Mouse (Mus musculus): Measurements from ENCODE around the gene Tomm40.

DNA sequence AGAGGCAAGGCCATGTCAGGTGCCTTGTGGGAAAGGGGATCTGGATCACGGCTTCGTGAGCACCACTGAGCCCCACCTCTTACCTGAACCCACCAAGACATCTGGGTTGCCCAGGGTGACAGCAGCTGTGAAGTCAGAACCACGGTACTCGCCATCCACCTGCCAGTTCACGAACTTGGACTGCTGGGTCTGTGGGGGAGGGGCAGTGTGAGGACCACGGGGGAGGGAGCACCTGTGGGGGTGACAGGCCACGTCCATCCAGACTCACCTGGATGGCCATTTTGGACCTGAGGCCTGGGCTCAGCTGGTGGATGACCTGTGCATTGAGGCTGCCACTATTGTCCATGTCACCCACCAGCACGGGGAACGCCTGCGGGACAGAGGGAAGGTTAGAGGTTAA, 4.6 kb downstream of the Tomm40 start:
- TF ChIP-seq CTCF (IDR thresholded peaks at IDR 0.05; ENCODE audit: low read depth) (no peak), EP300 (optimal IDR thresholded peaks at IDR 0.05) (no peak)

All from stomach, postnatal 0 days (tissue).